Comparison of ENCODE assay signal across 27 mouse cellular contexts in the genomic region with DNA sequence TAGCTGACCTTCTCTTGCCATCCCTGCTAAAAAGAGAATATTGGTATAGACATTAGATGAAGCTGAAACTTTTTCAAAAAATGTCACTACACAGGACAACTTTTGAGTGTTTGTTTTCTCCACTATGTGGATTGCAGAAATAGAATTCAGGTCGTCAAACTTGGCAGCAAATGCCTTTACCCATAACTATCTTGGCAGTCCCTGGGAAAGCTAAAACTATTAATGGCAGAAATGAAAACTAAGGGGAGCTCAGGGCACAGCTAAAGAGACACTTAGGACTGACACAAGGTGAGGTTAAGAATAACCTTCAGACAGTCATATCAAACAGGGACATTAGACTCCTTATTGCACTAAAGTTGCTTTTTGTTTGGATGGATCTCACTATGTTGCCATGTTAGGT. TPM values are rescaled to one million over a fixed set of nuclear protein-coding genes. Genes with fewer than 3 reads are reported as not detected.
DNase-seq lines count a peak whose midpoint lies in the region; ATAC-seq and TF ChIP-seq lines count a peak whose summit lies in the region.
"Had no signal": no experiment of that assay in that cellular context is flagged by ENCODE, and none has a peak within 500 bp of the region (broad histone marks: within the 10 kb centered on the region; RNA-seq: fewer than 3 reads in every experiment).

No protein-coding gene starts in this region.

- H3K4me1 ChIP-seq in heart, adult 2 months (ENCODE audit: control insufficient read depth, insufficient read depth, low read length): peaks cover 2% of the 10 kb centered on the region
- H3K4me1 ChIP-seq in heart, embryonic 11.5 days (ENCODE audit: control insufficient read depth, insufficient read depth, low read length): no peaks in the 10 kb centered on the region
- H3K4me1 ChIP-seq: embryonic facial prominence, embryonic 13.5 days; embryonic facial prominence, embryonic 15.5 days; forebrain, embryonic 10.5 days; forebrain, embryonic 12.5 days had no signal

- no peak for ATAC-seq in heart, embryonic 11.5 days (replicated peaks; ENCODE audit: insufficient number of reproducible peaks, low FRiP score, low TSS enrichment)
- ATAC-seq: activated CD4-positive, CD25-positive, alpha-beta regulatory T cell, adult 4 months; CD4-positive, CD25-positive, alpha-beta regulatory T cell, adult 4 months; forebrain, embryonic 14.5 days; forebrain, embryonic 16.5 days; Patski had no signal

- no peak for TF ChIP-seq EP300 in heart, adult 2 months (IDR thresholded peaks at IDR 0.05; ENCODE audit: insufficient read depth, low read depth, low read length)

- intact Hi-C loops in heart, adult 2 months (cut with DNase I): no loop called here

- peak; percentile 63 for DNase-seq in gastrocnemius, adult 18-20 months (ENCODE audit: low spot score)
- no peak for DNase-seq in gastrocnemius, postnatal 25 days
- no peak for DNase-seq in heart, adult 2 months
- peak; percentile 70 for DNase-seq in skeletal muscle tissue, adult 2 months (ENCODE audit: low read depth, low spot score)
- DNase-seq: adrenal gland, adult 8-10 months; adrenal gland, postnatal 14 days; adrenal gland, postnatal 36 days; B cell, adult 2 months; cerebellum, adult 11-12 months; cerebellum, adult 2 months; cerebellum, adult 9-10 months; cerebellum, postnatal 10 days; cerebellum, postnatal 25 days; embryo, embryonic 11 days had no signal

- H3K27ac ChIP-seq in heart, adult 2 months: peak overlapping the region; percentile 74
- no peak overlapping the region for H3K27ac ChIP-seq in heart, embryonic 11.5 days (ENCODE audit: low read depth, low read length)
- H3K27ac ChIP-seq: embryonic facial prominence, embryonic 13.5 days; embryonic facial prominence, embryonic 15.5 days; forebrain, embryonic 10.5 days; forebrain, embryonic 12.5 days had no signal

- no peak overlapping the region for H3K4me3 ChIP-seq in heart, adult 2 months
- no peak overlapping the region for H3K4me3 ChIP-seq in heart, embryonic 11.5 days (ENCODE audit: low read depth, low read length)
- H3K4me3 ChIP-seq: embryonic facial prominence, embryonic 13.5 days; embryonic facial prominence, embryonic 15.5 days; erythroblast, embryonic 14.5 days; forebrain, embryonic 10.5 days; forebrain, embryonic 12.5 days had no signal

- 39% methylated on average over 1 of the region's 1 CpGs for whole genome bisulfite sequencing in heart, adult 2 months
- 64% methylated on average over 1 of the region's 1 CpGs for WGBS in heart, embryonic 11.5 days (ENCODE audit: insufficient replicate concordance)

- no peak overlapping the region for H3K9ac ChIP-seq in heart, adult 2 months (ENCODE audit: low read depth, low read length)
- no peak overlapping the region for H3K9ac ChIP-seq in heart, embryonic 11.5 days (ENCODE audit: low read depth, low read length)
- H3K9ac ChIP-seq: embryonic facial prominence, embryonic 13.5 days; embryonic facial prominence, embryonic 15.5 days; forebrain, embryonic 12.5 days had no signal

- no peak for TF ChIP-seq CTCF in heart, adult 2 months (IDR thresholded peaks at IDR 0.05)

- H3K27me3 ChIP-seq in heart, adult 2 months (ENCODE audit: control insufficient read depth, insufficient read depth, low read length): no peaks in the 10 kb centered on the region
- H3K27me3 ChIP-seq in heart, embryonic 11.5 days (ENCODE audit: control insufficient read depth, insufficient read depth, low read length): no peaks in the 10 kb centered on the region
- H3K27me3 ChIP-seq: CH12.LX; embryonic facial prominence, embryonic 13.5 days; embryonic facial prominence, embryonic 15.5 days; forebrain, embryonic 12.5 days; Patski had no signal

- peaks cover 15% of the 10 kb centered on the region for H3K36me3 ChIP-seq in heart, adult 2 months (ENCODE audit: control insufficient read depth, insufficient read depth, low read length)
- H3K36me3 ChIP-seq in heart, embryonic 11.5 days (ENCODE audit: control insufficient read depth, insufficient read depth, low read length): peaks cover 37% of the 10 kb centered on the region

- H3K79me2 ChIP-seq in heart, adult 2 months (replicated peaks; ENCODE audit: control insufficient read depth, insufficient read depth, low read length): no peaks in the 10 kb centered on the region

- H3K4me2 ChIP-seq in heart, embryonic 11.5 days: no peak overlapping the region
- H3K4me2 ChIP-seq: embryonic facial prominence, embryonic 13.5 days; embryonic facial prominence, embryonic 15.5 days; forebrain, embryonic 12.5 days had no signal

- 0 out of 2 replicates have a peak, but pooled peaks have one; percentile 13 for TF ChIP-seq POLR2A in heart, adult 2 months (IDR thresholded peaks at IDR 0.05; ENCODE audit: insufficient read depth, low read depth, low read length)

- no peaks in the 10 kb centered on the region for H3K9me3 ChIP-seq in heart, embryonic 11.5 days (replicated peaks; ENCODE audit: control insufficient read depth, low read length)
- H3K9me3 ChIP-seq: embryonic facial prominence, embryonic 13.5 days; embryonic facial prominence, embryonic 15.5 days; forebrain, embryonic 10.5 days; forebrain, embryonic 12.5 days; G1E had no signal

RNA-seq across cellular contexts. Expression of a gene that starts 7.1 kb away (rescaled TPM):
- 10 to 100 TPM; 14.6 to 19.5 TPM for total RNA-seq in gastrocnemius, adult 18-20 months (2021)
- 10 to 100 TPM; 21.5 to 22.1 TPM for total RNA-seq in gastrocnemius, postnatal 25 days (2021)
- 10 to 100 TPM; 70.4 to 75.6 TPM for total RNA-seq in heart, adult 2 months (2021)
- 56.8 and 100 TPM in 2 replicates for polyA plus RNA-seq in heart, adult 2 months (2012; rRNA removed)
- polyA plus RNA-seq in heart, embryonic 11.5 days (2014; fragmentation: Nextera tagmentation; extraction: Ambion mirVana): 44.9 and 49.6 TPM in 2 replicates

RNA-seq across cellular contexts. Expression of a gene that starts 17.9 kb away (rescaled TPM):
- total RNA-seq in gastrocnemius, adult 18-20 months (2021): 10 to 100 TPM; 24.4 to 35.0 TPM
- 10 to 100 TPM; 14.7 to 20.4 TPM for total RNA-seq in gastrocnemius, postnatal 25 days (2021)
- 1 to 10 TPM; 4.9 to 6.5 TPM for total RNA-seq in heart, adult 2 months (2021)
- polyA plus RNA-seq in heart, adult 2 months (2012; rRNA removed): 9.5 and 11.0 TPM in 2 replicates
- 9.4 and 11.7 TPM in 2 replicates for polyA plus RNA-seq in heart, embryonic 11.5 days (2014; fragmentation: Nextera tagmentation; extraction: Ambion mirVana)

RNA-seq across cellular contexts. Expression of a gene that starts 18.0 kb away (rescaled TPM):
- total RNA-seq in gastrocnemius, adult 18-20 months (2021): 100 to 1,000 TPM; 228 to 237 TPM
- 100 to 1,000 TPM; 156 to 190 TPM for total RNA-seq in gastrocnemius, postnatal 25 days (2021)
- 10 to 100 TPM; 82.4 to 96.3 TPM for total RNA-seq in heart, adult 2 months (2021)
- polyA plus RNA-seq in heart, adult 2 months (2012; rRNA removed): 67.6 and 105 TPM in 2 replicates
- 95.7 and 107 TPM in 2 replicates for polyA plus RNA-seq in heart, embryonic 11.5 days (2014; fragmentation: Nextera tagmentation; extraction: Ambion mirVana)

RNA-seq across cellular contexts. Expression of a gene that starts 42.1 kb away (rescaled TPM):
- 1 to 10 TPM; 7.5 to 10.0 TPM for total RNA-seq in gastrocnemius, adult 18-20 months (2021)
- 1 to 10 TPM; 5.9 to 6.7 TPM for total RNA-seq in gastrocnemius, postnatal 25 days (2021)
- total RNA-seq in heart, adult 2 months (2021): 10 to 100 TPM; 14.4 to 15.1 TPM
- 21.3 and 25.5 TPM in 2 replicates for polyA plus RNA-seq in heart, adult 2 months (2012; rRNA removed)
- polyA plus RNA-seq in heart, embryonic 11.5 days (2014; fragmentation: Nextera tagmentation; extraction: Ambion mirVana): 68.0 and 69.3 TPM in 2 replicates

RNA-seq across cellular contexts. Expression of a gene that starts 49.6 kb away (rescaled TPM):
- total RNA-seq in gastrocnemius, adult 18-20 months (2021): 10 to 100 TPM; 22.6 to 28.3 TPM
- 10 to 100 TPM; 15.9 to 21.7 TPM for total RNA-seq in gastrocnemius, postnatal 25 days (2021)
- 10 to 100 TPM; 15.2 to 15.9 TPM for total RNA-seq in heart, adult 2 months (2021)
- polyA plus RNA-seq in heart, adult 2 months (2012; rRNA removed): 13.8 and 17.3 TPM in 2 replicates
- 27.3 and 30.3 TPM in 2 replicates for polyA plus RNA-seq in heart, embryonic 11.5 days (2014; fragmentation: Nextera tagmentation; extraction: Ambion mirVana)

Comparison
In these comparisons a context has a peak if more than half of its experiments do, and no peak if none do; other contexts are left out.
1. DNase-seq: peak in gastrocnemius, adult 18-20 months (single experiment) and skeletal muscle tissue, adult 2 months (single experiment); none in gastrocnemius, postnatal 25 days (single experiment) and heart, adult 2 months (0 of 2).